Mouse (Mus musculus) erythroblast, embryonic 14.5 days (primary cell): Measurements from ENCODE around the gene Hsd17b14.

Experiments
- GATA1 ChIP-seq: IDR thresholded peaks from 2 replicates; pipeline ENCODE4 v1.6.1; 2012; ENCODE audit warnings: low read length, inconsistent platforms, mixed read lengths
- TAL1 ChIP-seq: IDR thresholded peaks from 3 replicates; pipeline ENCODE4 v1.6.1; 2012; ENCODE audit warnings: low read length, inconsistent platforms, mixed read lengths

GRCm38 (mm10) chr7:45593118-45593815 is 38.6 kb downstream of the Hsd17b14 start:
- TF ChIP-seq GATA1 (no peak), TAL1 (no peak)
